Mouse (Mus musculus) 3T3-L1 (cell line): ENCODE measurements around the gene Prm2.
A peak's percentile ranks its signal among the peaks of the same experiment; 100 is the strongest.

Source experiments
- DNase-seq: peaks from one replicate; pipeline ENCODE4 v3.0.0-alpha.2; 2015; ENCODE audit warnings: low read depth, low spot score

Gene Prm2

DNA sequence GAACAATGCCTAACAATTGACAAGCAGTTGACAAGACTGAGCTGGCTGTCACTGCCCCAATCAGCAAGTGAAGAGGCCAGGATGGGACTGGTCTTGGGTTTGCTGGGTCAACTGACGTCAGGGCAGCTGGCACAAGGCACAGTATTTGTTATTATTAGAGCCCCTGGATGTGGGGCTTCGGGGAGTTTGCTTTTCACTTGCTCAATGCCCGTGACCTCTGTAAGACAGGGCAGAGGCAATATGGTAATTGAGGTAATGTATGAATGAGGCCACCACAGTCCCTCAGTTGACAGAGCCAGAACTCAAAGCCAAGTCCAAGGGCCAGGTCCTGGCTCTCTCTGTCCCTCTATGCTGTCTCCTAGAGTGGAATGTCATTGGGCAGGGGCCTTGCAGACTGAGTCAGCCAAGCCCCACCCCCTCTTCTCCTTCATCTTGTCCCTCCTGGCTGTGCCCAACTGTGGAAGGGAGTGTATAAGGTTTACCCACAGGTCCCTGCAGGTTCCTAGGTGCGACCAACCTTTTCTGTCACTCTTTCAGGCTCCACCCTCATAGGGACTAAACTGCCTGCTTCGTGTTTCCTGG lies 18.3 kb downstream of the Prm2 start:
- peak; percentile 23 for DNase-seq

DNA sequence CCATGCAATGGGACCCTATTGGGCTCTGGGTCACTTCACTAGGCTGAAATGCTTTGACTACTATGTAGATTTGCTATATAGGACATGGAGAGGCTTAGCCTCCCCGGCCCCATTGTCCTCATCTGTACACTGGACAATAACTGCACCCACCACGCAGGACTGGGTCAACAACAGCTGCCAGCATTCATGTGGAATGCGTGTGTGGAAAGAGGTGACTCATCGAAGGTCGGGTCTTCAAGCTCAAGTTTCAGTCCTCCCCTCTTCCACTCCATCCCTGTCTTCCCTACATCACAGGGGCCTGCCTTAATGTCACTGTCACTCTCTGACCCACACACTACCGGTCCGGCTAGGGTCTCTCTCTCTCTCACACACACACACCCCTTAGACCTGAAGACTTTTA lies 19.6 kb downstream of the Prm2 start:
- DNase-seq = peak; percentile 92

DNA sequence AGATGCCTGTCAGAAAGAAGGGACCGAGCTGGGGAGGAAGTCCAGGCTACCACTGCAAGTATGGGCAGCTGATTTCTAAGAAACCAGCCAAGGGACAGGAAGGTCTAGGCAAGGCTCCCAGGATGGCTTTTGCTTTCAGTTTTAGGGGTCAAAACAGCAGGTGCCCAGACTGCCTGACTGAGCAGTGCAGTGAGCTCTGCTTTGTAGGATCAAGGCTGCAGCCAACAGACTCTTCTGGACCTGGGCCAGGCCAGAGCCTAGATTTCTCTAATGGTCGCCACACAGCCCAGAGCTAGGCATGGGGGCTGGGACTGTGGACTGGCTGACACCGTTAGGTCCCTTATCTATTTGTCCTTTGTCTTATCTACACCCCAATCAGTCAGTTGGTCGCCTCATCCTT lies 21.2 kb downstream of the Prm2 start:
- DNase-seq = no peak

DNA sequence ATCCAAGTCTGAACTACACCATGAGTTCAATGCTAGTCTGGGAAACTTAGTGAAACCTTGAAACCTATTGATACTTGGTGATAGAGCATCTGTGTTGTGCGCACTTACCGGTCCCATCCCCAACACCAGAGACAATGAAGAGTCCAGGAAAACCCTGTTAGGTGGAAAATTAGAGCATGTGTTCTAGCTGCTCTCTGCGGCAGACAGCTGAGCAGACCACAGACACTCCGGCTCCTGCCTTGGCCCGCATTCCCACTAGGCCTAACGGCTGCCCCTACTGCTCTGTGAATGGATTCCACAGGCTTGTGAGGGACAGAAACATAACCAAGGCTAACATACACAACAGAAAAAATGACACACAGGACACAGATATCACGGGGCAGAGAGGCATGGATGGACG lies 22.4 kb downstream of the Prm2 start:
- DNase-seq = no peak

DNA sequence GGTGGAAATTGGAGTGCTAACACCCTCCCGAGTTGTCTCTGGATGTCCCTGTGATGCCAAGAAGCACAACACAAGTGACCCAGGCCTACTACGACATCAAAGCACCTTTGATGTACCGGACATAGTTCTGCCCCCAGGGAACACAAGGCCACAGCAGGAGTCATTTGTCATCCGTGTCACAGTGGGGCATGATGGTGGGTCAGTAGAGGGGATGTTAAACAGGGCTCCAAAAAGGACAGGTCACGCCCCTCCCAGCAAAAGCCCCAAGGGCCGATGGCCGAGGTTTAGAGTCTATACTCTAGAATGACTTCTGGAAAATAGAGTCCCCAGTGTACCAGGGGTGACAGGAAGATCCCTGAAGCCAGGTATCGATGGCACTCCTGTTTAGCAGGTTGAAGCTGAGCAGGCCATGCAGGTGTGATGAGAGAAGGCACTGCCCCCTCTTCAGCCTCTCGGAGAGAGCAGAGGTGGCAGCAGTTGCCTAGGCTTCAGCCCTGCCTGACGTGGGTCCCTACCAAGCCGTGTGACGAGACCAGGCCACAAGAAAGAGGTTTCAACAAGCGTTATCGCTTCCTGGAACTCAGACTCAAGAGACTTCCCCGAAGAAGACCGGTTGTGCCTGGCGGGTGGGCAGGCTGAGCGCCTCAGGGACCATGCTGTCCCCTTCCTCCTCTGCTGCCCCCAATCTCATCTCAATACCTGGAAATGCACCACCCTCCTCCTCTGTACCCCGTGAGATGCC lies 24.0 kb downstream of the Prm2 start:
- no peak for DNase-seq

DNA sequence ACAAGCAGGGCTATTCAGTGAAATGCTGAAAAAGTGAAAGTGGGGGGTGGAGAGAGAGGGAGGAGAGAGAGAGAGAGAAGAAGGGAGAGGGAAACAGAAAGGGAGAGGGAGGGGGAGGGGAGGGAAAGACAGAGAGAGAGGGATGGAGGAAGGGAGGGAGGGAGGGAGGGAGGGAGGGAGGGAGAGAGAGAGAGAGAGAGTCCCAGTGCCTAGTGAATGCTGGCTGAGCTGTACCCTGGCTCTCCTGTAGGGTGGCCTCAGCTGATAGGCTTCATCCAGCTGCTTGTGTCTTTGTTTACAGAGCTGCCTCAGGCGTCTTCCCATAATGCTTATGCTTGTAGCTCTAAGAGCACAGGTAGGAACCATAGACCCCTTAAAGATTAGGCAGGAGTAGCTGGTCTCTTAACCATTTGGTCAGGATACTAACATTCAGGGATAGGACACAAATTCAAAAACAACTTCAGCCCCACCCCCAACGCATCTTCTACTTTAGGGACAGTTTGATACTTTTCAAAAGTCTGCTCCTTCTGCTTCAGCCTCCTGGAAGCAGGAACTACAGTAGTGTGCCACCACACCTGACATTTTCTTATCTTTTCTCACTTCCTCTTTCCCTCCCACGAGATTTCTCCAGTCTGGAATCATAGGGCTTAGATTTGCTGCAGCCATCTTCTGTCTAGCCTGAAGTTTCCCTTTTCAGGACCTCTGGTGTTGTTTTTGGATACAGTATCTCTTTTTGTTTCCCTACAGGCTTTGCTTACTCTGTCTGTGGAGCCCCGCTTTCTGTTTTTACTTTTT lies 25.2 kb downstream of the Prm2 start:
- peak; percentile 53 for DNase-seq

DNA sequence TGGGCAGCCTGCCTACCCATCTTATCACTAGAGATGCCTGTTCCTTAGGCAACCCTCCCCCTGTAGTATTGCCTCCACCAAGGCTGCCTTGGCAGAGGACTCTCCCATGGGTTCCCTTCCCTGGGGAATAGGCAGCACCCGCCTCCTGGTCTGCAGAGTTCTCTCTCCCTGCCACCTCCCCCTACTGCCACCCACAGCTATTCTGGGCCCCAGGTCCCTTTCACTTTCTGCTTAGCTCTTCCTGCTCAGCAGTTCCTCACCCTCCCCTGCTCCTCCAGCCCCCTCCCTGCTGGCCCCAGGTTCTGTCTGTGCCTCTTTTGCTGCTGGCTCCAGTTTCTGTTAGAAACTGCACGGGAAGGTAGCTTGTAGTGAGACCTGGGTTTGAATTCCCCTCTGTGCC lies 26.3 kb downstream of the Prm2 start:
- DNase-seq = no peak

DNA sequence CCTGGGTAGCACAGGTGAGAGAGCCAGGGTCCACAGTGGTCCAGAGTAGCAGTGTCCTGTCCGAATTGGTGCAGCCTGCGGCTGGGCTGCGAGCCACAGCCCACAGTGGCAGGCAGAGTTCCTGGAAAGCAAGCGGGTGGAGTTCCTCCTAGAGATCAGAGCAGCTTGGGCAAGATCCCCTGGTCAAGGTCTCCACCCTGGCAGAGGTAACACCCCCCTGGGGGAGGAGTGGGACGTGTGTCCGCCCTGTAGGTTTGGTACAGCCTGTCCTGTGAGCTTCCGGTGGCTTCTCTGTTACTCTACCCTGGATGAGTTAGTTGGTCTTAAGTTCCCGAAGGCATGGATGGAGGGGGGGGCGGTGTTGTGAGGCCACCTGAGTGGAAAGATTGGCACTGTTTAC lies 27.1 kb downstream of the Prm2 start:
- no peak for DNase-seq

DNA sequence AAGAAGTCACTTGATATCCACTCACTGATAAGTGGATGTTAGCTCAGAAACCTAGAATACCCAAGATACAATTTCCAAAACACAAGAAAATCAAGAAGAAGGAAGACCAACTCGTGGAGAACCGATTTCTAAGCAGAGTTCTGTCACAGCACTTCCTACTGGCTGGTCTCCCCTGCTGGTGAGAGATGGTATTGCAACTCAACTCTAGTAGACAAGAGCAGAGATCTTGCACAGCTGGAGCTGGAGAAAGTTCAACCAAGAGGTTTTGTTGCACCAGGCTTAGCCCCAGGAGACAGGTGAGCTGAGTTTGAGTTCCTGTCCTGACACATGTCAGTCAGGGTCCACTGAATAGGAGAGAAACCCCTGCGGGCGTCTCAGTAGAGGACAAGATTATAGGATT lies 28.8 kb downstream of the Prm2 start:
- DNase-seq = peak; percentile 90

DNA sequence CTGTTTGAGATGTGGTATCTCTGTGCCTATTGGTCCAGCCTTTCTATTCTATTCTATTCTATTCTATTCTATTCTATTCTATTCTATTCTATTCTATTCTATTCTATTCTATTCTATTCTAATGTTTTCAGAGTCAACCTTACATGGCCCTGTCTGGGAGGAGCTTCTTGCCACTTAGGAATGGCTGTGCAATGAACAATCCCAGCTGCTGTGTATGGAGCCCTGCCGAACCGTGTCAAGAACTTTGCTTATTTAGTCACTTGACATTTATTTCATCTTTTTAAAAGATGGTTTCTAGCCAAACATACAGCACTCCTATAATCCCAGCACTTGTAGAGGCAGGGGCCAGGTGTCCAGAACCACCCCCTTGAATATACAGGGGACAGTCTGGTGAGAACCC lies 31.6 kb downstream of the Prm2 start:
- DNase-seq = no peak

DNA sequence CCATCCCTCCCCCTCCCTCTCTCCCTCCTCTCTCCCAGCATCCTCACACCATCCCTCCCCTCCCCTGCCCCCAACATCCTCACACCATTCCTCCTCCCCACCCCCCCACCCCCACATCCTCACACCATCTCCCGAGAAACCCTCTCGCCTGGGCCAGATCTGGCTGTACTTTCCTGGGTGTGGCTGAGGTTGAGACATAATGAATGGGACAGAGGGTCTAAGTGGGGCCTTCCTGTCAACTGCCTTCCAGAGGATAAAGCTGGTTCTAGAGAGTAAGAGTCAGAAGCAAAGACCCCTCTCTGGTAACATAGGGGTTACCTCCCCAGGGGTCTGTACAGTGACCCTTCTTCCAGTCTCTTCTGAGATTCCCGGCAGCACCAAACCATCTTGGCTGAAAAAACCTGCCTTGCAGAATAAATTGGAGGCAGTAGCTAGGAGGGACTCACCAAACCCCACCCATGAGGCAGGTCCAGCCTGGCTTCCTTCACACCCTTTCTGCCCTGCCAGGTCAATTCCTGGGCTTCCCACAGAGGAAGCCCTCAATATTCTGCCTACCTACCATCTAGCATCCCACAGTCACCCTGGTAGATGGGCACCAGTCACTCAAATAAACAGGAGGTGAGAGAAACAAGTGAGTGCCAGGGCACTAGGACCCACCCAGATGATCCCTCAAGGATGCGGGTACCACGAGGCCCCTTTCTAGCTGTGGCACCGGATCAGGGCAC lies 32.2 kb downstream of the Prm2 start:
- DNase-seq = no peak

DNA sequence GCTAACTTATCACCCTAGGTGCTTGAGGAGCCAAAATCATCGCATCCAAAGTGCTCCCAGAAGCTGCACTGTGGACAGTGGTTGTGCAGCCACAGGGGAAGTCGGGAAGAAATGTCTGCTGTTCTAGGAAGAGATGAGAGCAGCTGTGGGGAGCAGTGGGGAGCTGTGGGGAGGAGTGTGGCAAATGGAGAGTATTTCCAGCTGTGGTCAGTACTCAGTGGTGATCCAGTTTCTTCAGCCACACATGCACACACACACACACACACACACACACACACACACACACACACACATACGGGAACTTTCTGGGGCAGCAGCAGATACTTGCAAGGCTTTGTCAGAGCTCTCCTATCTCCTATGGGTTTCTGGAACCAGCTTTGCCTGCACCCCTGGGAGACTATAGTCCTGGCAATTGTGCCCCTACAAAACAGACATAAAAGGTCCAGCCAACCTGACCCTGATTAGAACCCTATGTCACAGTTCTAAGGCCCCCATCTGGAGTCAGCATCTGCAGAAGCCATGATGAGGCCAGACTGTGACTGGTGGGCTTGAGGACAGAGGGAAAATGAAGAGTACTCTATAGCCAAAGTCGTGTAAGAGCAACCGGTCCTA lies 33.3 kb downstream of the Prm2 start:
- no peak for DNase-seq

DNA sequence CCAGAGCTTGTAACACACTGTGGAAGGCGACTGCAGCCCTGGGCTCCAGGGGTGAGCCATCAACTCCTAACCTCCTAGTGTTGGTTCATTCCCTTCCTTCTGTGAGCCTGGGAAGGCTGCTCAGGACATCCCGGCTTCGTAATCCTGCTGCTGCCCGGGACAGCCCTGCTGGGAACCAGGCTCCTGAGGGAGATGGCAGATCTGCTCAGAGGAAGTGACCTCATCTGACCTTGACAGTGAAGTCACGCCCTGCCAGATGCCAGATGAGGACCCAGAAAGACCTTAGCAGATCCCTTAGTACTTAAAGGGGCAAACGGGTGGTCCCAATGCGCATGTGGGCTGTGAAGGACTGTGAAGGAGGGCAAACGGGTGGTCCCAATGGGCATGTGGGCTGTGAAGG lies 34.8 kb downstream of the Prm2 start:
- peak; percentile 34 for DNase-seq

DNA sequence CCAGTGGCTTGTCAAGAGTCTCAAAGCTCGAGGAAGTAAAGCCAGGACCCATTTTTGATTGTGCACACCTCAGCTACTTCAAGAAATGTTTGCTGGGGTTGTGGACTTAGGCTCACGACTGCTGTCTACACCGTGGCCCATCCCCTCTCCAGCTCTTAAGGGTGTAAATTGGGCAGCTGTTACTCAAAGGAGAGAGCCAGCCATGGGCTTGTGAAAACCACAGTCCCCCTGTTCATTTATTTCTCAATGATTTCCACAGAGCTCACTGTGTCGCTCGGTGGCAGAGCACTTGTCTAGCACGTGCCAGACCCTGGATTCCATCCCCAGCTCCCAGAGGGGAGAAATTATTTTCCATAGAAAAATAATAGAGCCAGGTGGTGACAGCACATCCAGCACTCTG lies 39.8 kb downstream of the Prm2 start:
- no peak for DNase-seq

DNA sequence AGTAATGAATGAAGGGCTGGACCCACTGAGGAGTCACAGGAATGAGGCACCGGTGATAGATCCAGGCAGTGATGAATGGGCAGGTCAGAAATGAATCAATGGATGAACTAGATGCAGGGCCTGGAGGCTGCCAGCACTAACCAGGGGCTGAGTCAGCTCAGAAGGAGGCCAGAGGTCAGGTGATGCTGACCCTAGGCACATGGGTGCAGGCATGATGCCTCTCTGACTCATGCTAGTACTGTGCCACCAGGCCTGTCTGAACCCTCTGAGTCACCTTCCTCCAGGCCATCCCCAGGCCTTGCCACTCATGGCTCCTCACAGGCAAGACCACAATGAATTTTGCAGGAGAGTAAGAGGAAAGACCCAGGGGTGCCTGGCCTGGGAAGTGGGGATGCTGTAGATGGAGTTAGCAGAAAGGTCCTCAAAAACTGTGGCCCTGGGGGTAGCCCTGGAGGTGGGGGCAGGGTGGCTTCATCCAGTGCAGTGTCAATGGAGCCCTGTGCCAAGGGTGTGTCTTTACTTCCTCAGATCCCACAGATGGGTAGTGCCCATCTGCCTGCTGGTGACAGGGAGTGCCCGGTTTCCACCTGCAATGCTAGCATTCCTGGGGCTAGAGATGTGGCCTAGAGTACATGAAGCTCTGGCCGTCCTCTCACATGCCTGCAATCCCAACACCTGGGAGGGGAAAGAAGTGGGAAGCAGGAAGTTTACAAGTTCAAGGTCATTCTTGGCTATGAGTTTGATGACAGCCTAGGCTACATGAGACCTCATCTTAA lies 41.2 kb downstream of the Prm2 start:
- DNase-seq = peak; percentile 97

DNA sequence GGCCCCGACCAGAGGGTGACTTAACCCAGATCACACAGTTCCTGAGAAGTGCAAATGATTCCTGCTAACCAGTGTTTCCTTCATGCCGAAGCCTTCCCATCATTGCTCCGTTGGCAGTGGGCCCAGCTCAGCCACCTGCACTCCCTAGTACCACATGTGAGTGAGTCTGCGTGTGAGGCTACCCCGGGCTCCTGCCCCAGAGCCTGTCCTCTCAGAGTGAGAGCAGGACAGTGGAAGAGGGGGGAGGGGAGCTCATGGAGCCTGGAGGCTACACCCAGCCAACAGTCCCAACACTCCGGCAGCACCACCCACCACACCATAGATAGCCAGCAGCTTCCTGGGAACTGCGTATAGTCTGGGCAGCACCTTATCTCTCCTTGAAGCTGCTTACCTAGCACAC lies 46.1 kb downstream of the Prm2 start:
- DNase-seq = no peak

DNA sequence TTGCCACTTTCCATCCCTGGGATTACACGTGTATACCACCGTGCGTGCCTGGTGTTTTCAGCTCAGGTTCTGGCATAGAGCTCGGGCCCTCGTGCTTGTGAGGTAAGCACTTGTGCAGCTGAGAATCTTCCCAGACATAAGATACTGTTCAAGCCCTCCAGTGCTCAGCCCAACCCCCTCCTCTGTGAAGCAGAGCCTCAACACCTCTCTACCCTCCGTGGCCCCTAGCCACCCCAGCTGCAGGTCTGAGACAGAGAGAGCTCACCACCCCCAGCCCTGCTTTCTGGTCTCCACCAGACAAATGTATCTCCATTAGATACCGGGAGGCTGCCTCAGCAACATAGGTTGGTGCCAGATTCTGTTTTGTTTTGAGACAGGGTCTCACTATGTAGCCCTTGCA lies 46.7 kb downstream of the Prm2 start:
- no peak for DNase-seq
